Mouse (Mus musculus) MEL (cell line): ENCODE results near the gene Sult2b1.
A peak's percentile ranks its signal among the peaks of the same experiment; 100 is the strongest.

Experiments used
- CTCF ChIP-seq, 3 experiments: IDR thresholded peaks in 2 of 3; conservative IDR thresholded peaks in 1 of 3; 2 replicates each; pipeline ENCODE4 v1.5.1; 2011 to 2012; ENCODE audit warnings: low read length in 3 of 3, low read depth in 2 of 3, mild to moderate bottlenecking in 2 of 3, improper control_type of control experiment in 1 of 3, inconsistent platforms in 1 of 3, mixed read lengths in 1 of 3, moderate library complexity in 1 of 3; ENCODE audit not compliant: control insufficient read depth in 1 of 3, insufficient read depth in 1 of 3, poor library complexity in 1 of 3, severe bottlenecking in 1 of 3
- MAZ ChIP-seq: IDR thresholded peaks from 2 replicates; pipeline ENCODE4 v1.6.1; 2012; ENCODE audit warnings: low read depth, mild to moderate bottlenecking, inconsistent platforms, low read length, improper control_type of control experiment
- POLR2A ChIP-seq, 2 experiments: IDR thresholded peaks; 2 replicates each; pipeline ENCODE4 v1.6.1; 2011 to 2012; ENCODE audit warnings: low read length in 2 of 2, mild to moderate bottlenecking in 2 of 2, control low read depth in 1 of 2, improper control_type of control experiment in 1 of 2, low read depth in 1 of 2, moderate library complexity in 1 of 2; ENCODE audit not compliant: control insufficient read depth in 1 of 2, insufficient read depth in 1 of 2, poor library complexity in 1 of 2
- POLR2AphosphoS2 ChIP-seq: IDR thresholded peaks from 2 replicates; pipeline ENCODE4 v1.6.1; 2011; ENCODE audit warnings: low read length, improper control_type of control experiment
- USF1 ChIP-seq: IDR thresholded peaks from 2 replicates; pipeline ENCODE4 v1.6.1; 2014; ENCODE audit warnings: low read depth, mild to moderate bottlenecking, inconsistent platforms, low read length, improper control_type of control experiment, moderate library complexity
- ZC3H11A ChIP-seq: IDR thresholded peaks from 2 replicates; pipeline ENCODE4 v1.6.1; 2012; ENCODE audit warnings: low read depth, mild to moderate bottlenecking, inconsistent platforms, low read length, improper control_type of control experiment
- ZKSCAN1 ChIP-seq: IDR thresholded peaks from 2 replicates; pipeline ENCODE4 v1.6.1; 2012; ENCODE audit warnings: low read depth, mild to moderate bottlenecking, inconsistent platforms, low read length, improper control_type of control experiment, moderate library complexity

GRCm38 (mm10) chr7:45716952-45717917 lies 67.2 kb downstream of the Sult2b1 start:
- no peak for TF ChIP-seq USF1
- TF ChIP-seq ZC3H11A: no peak
- TF ChIP-seq CTCF (IDR thresholded peaks at IDR 0.05 in 2 of 3, conservative IDR thresholded peaks at IDR 0.05 in 1 of 3; ENCODE audit: control insufficient read depth in 1 of 3, insufficient read depth in 1 of 3, low read depth in 2 of 3, low read length in 3 of 3, poor library complexity in 1 of 3, severe bottlenecking in 1 of 3): no peak
- TF ChIP-seq POLR2AphosphoS2: no peak
- TF ChIP-seq POLR2A (IDR thresholded peaks at IDR 0.05; ENCODE audit: control insufficient read depth in 1 of 2, insufficient read depth in 1 of 2, low read depth in 1 of 2, low read length in 2 of 2, poor library complexity in 1 of 2): peak in 1 of 2 experiments; percentile 39; a peak in 1 of 4 replicates
- no peak for TF ChIP-seq ZKSCAN1
- peak; percentile 39; the same call in 1 of the 2 replicates for TF ChIP-seq MAZ
